Mouse (Mus musculus) left cerebral cortex, adult 2 months (tissue): Measurements from ENCODE around the gene Nf1. TPM values are rescaled to one million over a fixed set of nuclear protein-coding genes. Genes with fewer than 3 reads are reported as not detected.
A peak's percentile ranks its signal among the peaks of the same experiment; 100 is the strongest.

ENCODE experiments used
- DNase-seq, 2 experiments: peaks; one replicate each; pipeline ENCODE4 v3.0.0; 2021 to 2022; ENCODE audit warnings: low spot score in 2 of 2, mixed read lengths in 1 of 2; ENCODE audit errors: extremely low spot score in 1 of 2
- H3K27ac ChIP-seq: fragments of 200-600 bp; 2 replicates; pipeline ENCODE4 v1.8.1; 2022
- H3K4me3 ChIP-seq: fragments of 200-600 bp; 2 replicates; pipeline ENCODE4 v1.8.1; 2022
- CTCF ChIP-seq: fragments of 200-600 bp; IDR thresholded peaks from 2 replicates; pipeline ENCODE4 v1.8.1; 2022; ENCODE audit warnings: antibody characterized with exemption, mild to moderate bottlenecking, moderate library complexity
- intact Hi-C: fragments of 180-260 bp; cut with DNase I; formaldehyde crosslinking; loops from one replicate; pipeline ENCODE4 v1.15.1; 2025
- total RNA-seq, 2 experiments: library from RNA; stranded (reverse); gene quantifications; 2 replicates each; pipeline ENCODE4 v1.2.3; 2021

Gene Nf1
- total RNA-seq, 2 experiments from 2014 or later: 129 to 131 TPM

GRCm38 (mm10) chr11:79483876-79484528 is 144.5 kb downstream of the Nf1 start:
- H3K4me3 ChIP-seq: no peak overlapping the region
- intact Hi-C loops: no loop called here
- no peak overlapping the region for H3K27ac ChIP-seq
- TF ChIP-seq CTCF: no peak
- DNase-seq: no peak

DNA sequence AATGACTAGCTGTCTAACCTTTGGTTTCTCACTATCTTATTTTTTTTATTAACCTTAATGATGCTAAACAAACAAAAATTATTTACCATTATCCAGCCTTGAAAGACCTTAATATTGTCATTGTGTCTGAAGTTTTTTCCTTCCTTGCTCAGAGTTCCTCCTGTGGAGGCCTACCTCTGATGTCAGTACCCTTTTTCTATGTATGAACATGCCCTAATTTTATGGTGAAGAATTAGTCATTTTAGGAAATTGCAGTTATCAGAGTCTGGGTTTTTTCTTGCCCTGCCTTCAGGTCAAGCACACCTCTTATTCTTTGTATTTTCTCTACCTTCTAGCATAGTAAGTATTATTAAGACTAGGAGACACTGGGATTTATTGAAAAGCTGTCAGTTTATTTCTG is 145.2 kb downstream of the Nf1 start:
- intact Hi-C loops: no loop called here
- no peak for TF ChIP-seq CTCF
- no peak overlapping the region for H3K4me3 ChIP-seq
- no peak for DNase-seq
- H3K27ac ChIP-seq: no peak overlapping the region

- intact Hi-C loops: no loop called here
- TF ChIP-seq CTCF: no peak
- DNase-seq: no peak
- Histone ChIP-seq H3K27ac (peak overlapping the region; percentile 68), H3K4me3 (peak overlapping the region; percentile 20; the same call in 1 of the 2 replicates)
Observed at GRCm38 (mm10) chr11:79494976-79495800, 155.7 kb downstream of the Nf1 start.

- no peak for TF ChIP-seq CTCF
- intact Hi-C loops: loop anchor here (5.0 kb wide), 1 partner anchor 41 kb away; no protein-coding TSS in a partner anchor
- DNase-seq: no peak
- Histone ChIP-seq H3K4me3 (peak overlapping the region; percentile 66), H3K27ac (peak overlapping the region; percentile 93)
Observed at GRCm38 (mm10) chr11:79502917-79503316, 163.4 kb downstream of the Nf1 start.

DNA sequence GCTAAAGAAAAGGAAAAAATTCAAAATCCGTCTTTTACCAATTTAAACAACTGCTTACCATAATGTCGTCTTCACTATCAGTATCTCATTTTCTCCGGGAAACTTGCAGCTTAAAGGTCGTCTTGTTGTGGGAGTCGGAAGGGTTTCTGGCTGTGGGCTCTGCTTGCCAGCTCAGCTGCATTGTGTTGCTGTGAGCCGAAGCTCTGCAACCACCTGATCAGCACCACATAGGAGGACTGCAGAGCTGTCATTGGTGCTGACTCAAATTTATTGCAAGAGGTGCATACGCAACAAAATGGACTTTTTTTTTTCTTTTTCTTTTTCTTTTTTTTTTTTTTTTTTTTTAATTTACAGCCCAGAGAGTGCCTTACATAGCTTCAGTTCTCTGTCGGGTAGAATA is 164.4 kb downstream of the Nf1 start, which contains the start of gene Omg:
Gene Omg, minus strand, starts transcription at position 240 of the 400 bp plus-strand sequence.
- Histone ChIP-seq H3K4me3 (peak within 1 kb of the TSS; percentile 66), H3K27ac (peak within 1 kb of the TSS; percentile 93)
- TF ChIP-seq CTCF: no peak
- intact Hi-C loops: loop anchor here (5.0 kb wide), 1 partner anchor 42 kb away; no protein-coding TSS in a partner anchor
- DNase-seq: peak; percentile 67 to 69

GRCm38 (mm10) chr11:79504506-79504905 is 165.0 kb downstream of the Nf1 start:
- Histone ChIP-seq H3K27ac (peak overlapping the region; percentile 93), H3K4me3 (peak overlapping the region; percentile 66; the same call in 1 of the 2 replicates)
- TF ChIP-seq CTCF: no peak
- intact Hi-C loops: loop anchor here (5.0 kb wide), 1 partner anchor 42 kb away; no protein-coding TSS in a partner anchor
- DNase-seq: no peak

DNA sequence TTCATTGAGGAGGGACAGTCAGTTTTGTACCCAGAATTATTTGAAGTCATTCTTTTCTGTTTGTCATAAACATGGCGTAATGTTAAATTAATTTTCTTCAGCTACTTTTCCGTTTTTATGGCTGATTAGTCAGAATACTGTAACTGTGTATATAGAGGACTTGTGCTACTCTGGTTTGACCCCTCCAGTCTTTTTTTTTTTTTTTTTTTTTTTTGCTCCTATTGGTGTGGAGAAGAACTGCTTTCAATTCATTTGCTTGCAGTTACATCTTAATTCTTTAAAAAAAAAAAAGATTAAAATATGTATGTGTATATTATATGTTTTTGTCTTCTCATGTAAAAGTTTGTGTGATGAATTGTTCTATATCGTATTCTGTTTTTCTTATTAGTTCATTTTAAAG is 172.5 kb downstream of the Nf1 start:
- no peak for DNase-seq
- intact Hi-C loops: no loop called here
- Histone ChIP-seq H3K27ac (no peak overlapping the region), H3K4me3 (no peak overlapping the region)
- no peak; the same call in 1 of the 2 replicates for TF ChIP-seq CTCF

GRCm38 (mm10) chr11:79515331-79515730 is 175.8 kb downstream of the Nf1 start:
- no peak for DNase-seq
- intact Hi-C loops: no loop called here
- H3K4me3 ChIP-seq: no peak overlapping the region
- no peak for TF ChIP-seq CTCF
- H3K27ac ChIP-seq: no peak overlapping the region

GRCm38 (mm10) chr11:79515798-79516197 is 176.3 kb downstream of the Nf1 start:
- no peak for TF ChIP-seq CTCF
- Histone ChIP-seq H3K4me3 (no peak overlapping the region), H3K27ac (no peak overlapping the region)
- intact Hi-C loops: no loop called here
- DNase-seq: no peak

GRCm38 (mm10) chr11:79519299-79519698 is 179.8 kb downstream of the Nf1 start:
- no peak for TF ChIP-seq CTCF
- no peak overlapping the region for H3K4me3 ChIP-seq
- intact Hi-C loops: no loop called here
- H3K27ac ChIP-seq: peak overlapping the region; percentile 70
- DNase-seq: no peak

- peak overlapping the region; percentile 50 for H3K27ac ChIP-seq
- DNase-seq: no peak
- intact Hi-C loops: no loop called here
- TF ChIP-seq CTCF: no peak
- no peak overlapping the region for H3K4me3 ChIP-seq
Observed at GRCm38 (mm10) chr11:79519878-79520291, 180.4 kb downstream of the Nf1 start.

DNA sequence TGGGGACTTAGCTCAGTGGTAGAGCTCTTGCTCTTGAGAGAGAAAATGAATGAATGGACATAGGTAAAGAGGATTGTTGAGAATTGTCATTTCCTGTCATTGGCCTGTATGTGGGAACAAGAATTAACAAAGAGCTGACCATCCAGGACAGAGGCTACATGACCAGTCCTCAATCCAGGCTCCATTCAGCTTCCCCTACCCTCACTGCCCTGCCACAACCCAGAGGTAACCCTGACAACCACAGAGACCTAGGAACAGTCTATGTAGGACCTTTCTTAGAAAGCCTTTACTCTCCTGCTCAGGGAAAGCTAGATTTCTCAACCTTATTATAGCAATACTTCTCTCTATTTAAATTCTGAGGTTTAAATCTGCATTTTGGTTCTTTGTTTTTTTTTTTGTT is 181.3 kb downstream of the Nf1 start:
- DNase-seq: no peak
- no peak for TF ChIP-seq CTCF
- intact Hi-C loops: no loop called here
- peak overlapping the region; percentile 50; the same call in 1 of the 2 replicates for H3K27ac ChIP-seq
- no peak overlapping the region for H3K4me3 ChIP-seq
